Mouse (Mus musculus) liver, embryonic 14.5 days (tissue): ENCODE measurements around the gene Plgrkt.

Experiments
- CTCF ChIP-seq: IDR thresholded peaks from 2 replicates; pipeline ENCODE4 v1.5.1; 2016; ENCODE audit warnings: antibody characterized with exemption, low read depth, control low read depth
- EP300 ChIP-seq: IDR thresholded peaks from 2 replicates; pipeline ENCODE4 v1.6.1; 2016; ENCODE audit warnings: antibody characterized with exemption, low read depth

- TF ChIP-seq CTCF (no peak), EP300 (no peak)
Observed at GRCm38 (mm10) chr19:29372138-29372537, 4.9 kb upstream of the Plgrkt start.
